12 mouse cellular contexts compared by ENCODE assay signal in the genomic region with DNA sequence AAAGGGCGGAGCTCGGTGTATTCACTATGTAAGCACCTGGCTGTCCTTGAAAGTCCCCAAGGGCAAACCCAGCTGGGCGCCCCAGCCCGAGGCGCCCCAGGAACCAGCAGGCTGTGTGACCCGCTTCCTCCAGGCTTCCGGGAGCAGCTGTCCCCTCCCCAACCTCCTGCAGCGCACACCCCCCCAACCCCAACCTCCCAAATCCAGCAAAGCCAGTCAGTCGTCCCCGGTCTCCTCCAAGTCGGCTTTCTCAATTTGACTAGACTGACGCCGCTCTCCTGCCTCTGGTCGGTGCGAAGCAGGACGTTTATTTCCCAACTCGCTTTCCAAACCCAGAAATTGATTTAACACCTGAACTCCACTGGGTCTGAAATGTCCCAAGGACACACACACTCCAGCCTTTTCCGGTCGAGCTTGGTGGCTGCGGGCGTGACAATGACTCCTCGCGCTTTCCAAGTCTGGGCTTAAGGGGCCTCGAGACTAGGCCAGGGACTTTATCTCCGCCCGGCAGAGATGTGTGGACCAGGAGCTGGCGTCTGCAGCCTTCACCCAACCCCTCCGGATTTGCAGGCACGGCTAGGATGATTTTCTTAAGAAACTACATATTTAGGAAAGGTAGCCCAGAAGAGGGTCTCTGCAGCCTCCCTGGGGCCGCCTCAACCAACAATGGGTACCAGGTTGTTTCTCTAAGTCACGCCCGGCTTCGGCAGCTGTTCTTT. TPM values are rescaled to one million over a fixed set of nuclear protein-coding genes. Genes with fewer than 3 reads are reported as not detected.
A peak's percentile ranks its signal among the peaks of the same experiment; 100 is the strongest.
DNase-seq lines count a peak whose midpoint lies in the region; ATAC-seq and TF ChIP-seq lines count a peak whose summit lies in the region.
"Had no signal": no experiment of that assay in that cellular context is flagged by ENCODE, and none has a peak within 500 bp of the region (broad histone marks: within the 10 kb centered on the region; RNA-seq: fewer than 3 reads in every experiment).

No protein-coding gene starts in this region.

- ATAC-seq in heart, embryonic 11.5 days (replicated peaks; ENCODE audit: insufficient number of reproducible peaks, low FRiP score, low TSS enrichment) = no peak
- peak; percentile 31; the same call in 1 of the 2 replicates for ATAC-seq in forebrain, embryonic 12.5 days (ENCODE audit: low FRiP score)
- ATAC-seq in liver, embryonic 15.5 days (ENCODE audit: insufficient read depth) = no peak
- ATAC-seq: activated CD4-positive, CD25-positive, alpha-beta regulatory T cell, adult 4 months had no signal

- TF ChIP-seq EP300 in ES-Bruce4 (IDR thresholded peaks at IDR 0.05; ENCODE audit: insufficient read depth, low read depth, low read length) = peak; percentile 96

- no peaks in the 10 kb centered on the region for H3K9me3 ChIP-seq in heart, embryonic 11.5 days (replicated peaks; ENCODE audit: control insufficient read depth, low read length)
- no peaks in the 10 kb centered on the region for H3K9me3 ChIP-seq in ES-Bruce4 (replicated peaks; ENCODE audit: control insufficient read depth, insufficient read depth, low read length, poor library complexity, severe bottlenecking)
- H3K9me3 ChIP-seq in forebrain, embryonic 12.5 days = no peaks in the 10 kb centered on the region
- H3K9me3 ChIP-seq in liver, embryonic 15.5 days (replicated peaks) = no peaks in the 10 kb centered on the region

- under 1% methylated on average over 33 of the region's 33 CpGs for WGBS in heart, embryonic 11.5 days (ENCODE audit: insufficient replicate concordance)
- WGBS in forebrain, embryonic 12.5 days = 9% methylated on average over 33 of the region's 33 CpGs
- 1% methylated on average over 33 of the region's 33 CpGs for WGBS in liver, embryonic 15.5 days (ENCODE audit: insufficient replicate concordance)

- peak overlapping the region; percentile 50 for H3K4me2 ChIP-seq in heart, embryonic 11.5 days
- H3K4me2 ChIP-seq in forebrain, embryonic 12.5 days = peak overlapping the region; percentile 33
- peak overlapping the region; percentile 36 for H3K4me2 ChIP-seq in liver, embryonic 15.5 days

- intact Hi-C loops in heart, postnatal 10 days (cut with DNase I) = no loop called here

- H3K4me1 ChIP-seq in heart, embryonic 11.5 days (ENCODE audit: control insufficient read depth, insufficient read depth, low read length) = peaks cover 8% of the 10 kb centered on the region; the same call in 1 of the 2 replicates
- peaks cover 2% of the 10 kb centered on the region for H3K4me1 ChIP-seq in ES-Bruce4 (ENCODE audit: control insufficient read depth, insufficient read depth, low read length)
- peaks cover 64% of the 10 kb centered on the region for H3K4me1 ChIP-seq in forebrain, embryonic 12.5 days
- peaks cover 6% of the 10 kb centered on the region for H3K4me1 ChIP-seq in liver, embryonic 15.5 days (replicated peaks)

- no peak for TF ChIP-seq CTCF in ES-Bruce4 (IDR thresholded peaks at IDR 0.05; ENCODE audit: low read depth, low read length)

- peaks cover 88% of the 10 kb centered on the region for H3K27me3 ChIP-seq in heart, embryonic 11.5 days (ENCODE audit: control insufficient read depth, insufficient read depth, low read length)
- H3K27me3 ChIP-seq in ES-Bruce4 (ENCODE audit: control insufficient read depth, insufficient read depth, low read length, poor library complexity, severe bottlenecking) = peaks cover 5% of the 10 kb centered on the region; the same call in 1 of the 2 replicates
- H3K27me3 ChIP-seq in forebrain, embryonic 12.5 days = peaks cover 96% of the 10 kb centered on the region
- peaks cover 95% of the 10 kb centered on the region for H3K27me3 ChIP-seq in liver, embryonic 15.5 days

- no peak overlapping the region for H3K27ac ChIP-seq in heart, embryonic 11.5 days (ENCODE audit: low read depth, low read length)
- peak overlapping the region; percentile 72 for H3K27ac ChIP-seq in ES-Bruce4 (ENCODE audit: insufficient read depth, low read length)
- 0 out of 2 replicates have a peak overlapping the region, but pooled peaks have one; percentile 9 for H3K27ac ChIP-seq in forebrain, embryonic 12.5 days
- no peak overlapping the region for H3K27ac ChIP-seq in liver, embryonic 15.5 days (replicated peaks)
- H3K27ac ChIP-seq: left cerebral cortex, adult 2 months had no signal

- H3K36me3 ChIP-seq in heart, embryonic 11.5 days (ENCODE audit: control insufficient read depth, insufficient read depth, low read length) = no peaks in the 10 kb centered on the region
- H3K36me3 ChIP-seq in ES-Bruce4 (ENCODE audit: control insufficient read depth, insufficient read depth, low read length, poor library complexity, severe bottlenecking) = no peaks in the 10 kb centered on the region
- H3K36me3 ChIP-seq in forebrain, embryonic 12.5 days (replicated peaks) = no peaks in the 10 kb centered on the region
- no peaks in the 10 kb centered on the region for H3K36me3 ChIP-seq in liver, embryonic 15.5 days (replicated peaks)

- no peak for TF ChIP-seq POLR2A in ES-Bruce4 (IDR thresholded peaks at IDR 0.05; ENCODE audit: insufficient read depth, low read length)

- DNase-seq in heart, postnatal 10 days = no peak
- DNase-seq in thymus, postnatal 0 days (ENCODE audit: low spot score) = no peak
- DNase-seq in adrenal gland, postnatal 14 days = no peak
- DNase-seq in gastrocnemius, postnatal 10 days = no peak
- DNase-seq: B cell, adult 2 months had no signal

- H3K4me3 ChIP-seq in heart, embryonic 11.5 days (ENCODE audit: low read depth, low read length) = peak overlapping the region; percentile 19
- peak overlapping the region; percentile 29 for H3K4me3 ChIP-seq in ES-Bruce4 (ENCODE audit: low read depth, low read length)
- peak overlapping the region; percentile 10 for H3K4me3 ChIP-seq in forebrain, embryonic 12.5 days (replicated peaks)
- H3K4me3 ChIP-seq in liver, embryonic 15.5 days (replicated peaks) = no peak overlapping the region
- H3K4me3 ChIP-seq: left cerebral cortex, adult 2 months had no signal

- no peak overlapping the region for H3K9ac ChIP-seq in heart, embryonic 11.5 days (ENCODE audit: low read depth, low read length)
- 0 out of 2 replicates have a peak overlapping the region, but pooled peaks have one; percentile 9 for H3K9ac ChIP-seq in ES-Bruce4 (ENCODE audit: low read depth, poor library complexity, severe bottlenecking)
- peak overlapping the region; percentile 17 for H3K9ac ChIP-seq in forebrain, embryonic 12.5 days
- no peak overlapping the region for H3K9ac ChIP-seq in liver, embryonic 15.5 days

RNA-seq across cellular contexts. Expression of a gene that starts 18.4 kb away (rescaled TPM):
- 0.52 TPM in 1 of 2 replicates, not detected in the other for polyA plus RNA-seq in heart, embryonic 11.5 days (2014; fragmentation: Nextera tagmentation; extraction: Ambion mirVana)
- not detected for total RNA-seq in heart, postnatal 10 days (2021)
- 45.0 and 51.6 TPM in 2 replicates for polyA plus RNA-seq in ES-Bruce4 (2011; ENCODE audit: insufficient read depth, insufficient read length, low read depth, missing spikeins)
- 56.7 and 59.3 TPM in 2 replicates for polyA plus RNA-seq in forebrain, embryonic 12.5 days (2016; fragmentation: Nextera tagmentation; extraction: Ambion mirVana)
- polyA plus RNA-seq in liver, embryonic 15.5 days (2015; fragmentation: Nextera tagmentation; extraction: Ambion mirVana) = not detected in 2 replicates
- polyA plus RNA-seq in thymus, postnatal 0 days (2015; fragmentation: Nextera tagmentation; extraction: Ambion mirVana) = not detected in 2 replicates
- not detected in 2 replicates for total RNA-seq in adrenal gland, postnatal 14 days (2021)
- not detected for total RNA-seq in gastrocnemius, postnatal 10 days (2021)
- polyA plus RNA-seq: testis, adult 2 months had no signal

Comparison
In these comparisons a context has a peak if more than half of its experiments do, and no peak if none do; other contexts are left out.
1. H3K27ac ChIP-seq: peak in ES-Bruce4 (single experiment) and forebrain, embryonic 12.5 days (single experiment); none in heart, embryonic 11.5 days (single experiment) and liver, embryonic 15.5 days (single experiment).
2. H3K9ac ChIP-seq: peak in ES-Bruce4 (single experiment) and forebrain, embryonic 12.5 days (single experiment); none in heart, embryonic 11.5 days (single experiment) and liver, embryonic 15.5 days (single experiment).
3. RNA of a gene that starts 18.4 kb away (polyA plus RNA-seq): 56.7 to 59.3 TPM in forebrain, embryonic 12.5 days and 45.0 to 51.6 TPM in ES-Bruce4; 0.52 TPM in heart, embryonic 11.5 days, not detected in liver, embryonic 15.5 days and not detected in thymus, postnatal 0 days; every median in the first group is over 10 times any median in the second.
4. Peak in every context shown above with its lines, with median percentiles within 50 percentile points of each other: H3K4me2 ChIP-seq.